8 mouse cellular contexts compared by ENCODE assay signal in genomic region chr8:34688396-34689048, GRCm38 (mm10).
DNase-seq lines count a peak whose midpoint lies in the region; ATAC-seq lines count a peak whose summit lies in the region.

No protein-coding gene starts in this region.

- ATAC-seq in kidney, embryonic 15.5 days (replicated peaks; ENCODE audit: low FRiP score), result no peak
- ATAC-seq in forebrain, embryonic 15.5 days (replicated peaks), result peak; percentile 57

- WGBS in kidney, embryonic 15.5 days, result 63% methylated on average over 20 of the region's 20 CpGs
- 52% methylated on average over 20 of the region's 20 CpGs for WGBS in forebrain, embryonic 15.5 days
- 75% methylated on average over 20 of the region's 20 CpGs for WGBS in macrophage (ENCODE audit: missing documents)

- H3K4me2 ChIP-seq in kidney, embryonic 15.5 days, result peak overlapping the region; percentile 56
- peak overlapping the region; percentile 36 for H3K4me2 ChIP-seq in forebrain, embryonic 15.5 days (replicated peaks)

- DNase-seq in kidney, postnatal 10 days, result no peak
- DNase-seq in brain, adult 2 months (ENCODE audit: low read depth, low spot score), result peak; percentile 74
- DNase-seq in urinary bladder, postnatal 10 days (ENCODE audit: low spot score), result no peak
- DNase-seq in thymus, postnatal 14 days, result no peak
- no peak for DNase-seq in kidney, postnatal 36 days

- H3K27ac ChIP-seq in kidney, embryonic 15.5 days, result no peak overlapping the region
- H3K27ac ChIP-seq in forebrain, embryonic 15.5 days (replicated peaks), result 0 out of 2 replicates have a peak overlapping the region, but pooled peaks have one; percentile 2
- H3K27ac ChIP-seq in macrophage, result no peak overlapping the region

- H3K79me2 ChIP-seq in macrophage (ENCODE audit: inconsistent target), result no peaks in the 10 kb centered on the region

- peaks cover 9% of the 10 kb centered on the region for H3K4me1 ChIP-seq in kidney, embryonic 15.5 days
- peaks cover 37% of the 10 kb centered on the region for H3K4me1 ChIP-seq in forebrain, embryonic 15.5 days

- peak overlapping the region; percentile 30 for H3K4me3 ChIP-seq in kidney, embryonic 15.5 days (replicated peaks)
- no peak overlapping the region for H3K4me3 ChIP-seq in forebrain, embryonic 15.5 days
- peak overlapping the region; percentile 57 for H3K4me3 ChIP-seq in macrophage (ENCODE audit: inconsistent target)

- peaks cover 6% of the 10 kb centered on the region for H3K27me3 ChIP-seq in kidney, embryonic 15.5 days
- no peaks in the 10 kb centered on the region for H3K27me3 ChIP-seq in forebrain, embryonic 15.5 days

- H3K9ac ChIP-seq in kidney, embryonic 15.5 days, result no peak overlapping the region
- H3K9ac ChIP-seq in forebrain, embryonic 15.5 days (replicated peaks), result no peak overlapping the region

- no peaks in the 10 kb centered on the region for H3K9me3 ChIP-seq in kidney, embryonic 15.5 days (replicated peaks)
- H3K9me3 ChIP-seq in forebrain, embryonic 15.5 days, result no peaks in the 10 kb centered on the region

- no peaks in the 10 kb centered on the region for H3K36me3 ChIP-seq in kidney, embryonic 15.5 days
- H3K36me3 ChIP-seq in forebrain, embryonic 15.5 days, result no peaks in the 10 kb centered on the region
- no peaks in the 10 kb centered on the region for H3K36me3 ChIP-seq in macrophage (ENCODE audit: inconsistent target)
